Mouse (Mus musculus): ENCODE measurements at regions not wholly inside any gene's neighbourhood (a gene's known extent, or its start where the extent isn't known, plus 50 kb on each side); places are given as distances from the start of the nearest gene placed in this dataset.

DNA sequence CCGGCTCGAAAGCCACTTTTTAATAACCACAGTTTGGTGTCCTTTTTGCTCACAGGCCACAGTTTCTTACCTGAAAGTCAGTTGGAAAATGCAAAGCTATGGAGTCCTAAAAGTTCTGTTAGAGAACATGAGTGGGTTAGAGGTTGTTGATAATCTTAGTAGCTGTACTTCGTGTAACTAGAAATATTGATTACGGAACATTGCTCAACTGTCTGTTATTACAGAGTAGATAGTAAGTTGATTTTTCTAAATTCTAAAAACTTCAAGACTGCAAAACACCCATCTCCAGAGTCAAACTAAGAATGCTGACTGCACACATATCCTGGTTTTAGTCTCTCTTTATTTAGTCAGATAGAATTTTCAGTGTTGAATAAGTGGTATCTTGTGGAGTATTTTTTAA lies 111.0 kb downstream of the Slc38a4 start:
- DNase-seq (ENCODE audit: extremely low spot score, low read depth, low spot score): no peak

DNA sequence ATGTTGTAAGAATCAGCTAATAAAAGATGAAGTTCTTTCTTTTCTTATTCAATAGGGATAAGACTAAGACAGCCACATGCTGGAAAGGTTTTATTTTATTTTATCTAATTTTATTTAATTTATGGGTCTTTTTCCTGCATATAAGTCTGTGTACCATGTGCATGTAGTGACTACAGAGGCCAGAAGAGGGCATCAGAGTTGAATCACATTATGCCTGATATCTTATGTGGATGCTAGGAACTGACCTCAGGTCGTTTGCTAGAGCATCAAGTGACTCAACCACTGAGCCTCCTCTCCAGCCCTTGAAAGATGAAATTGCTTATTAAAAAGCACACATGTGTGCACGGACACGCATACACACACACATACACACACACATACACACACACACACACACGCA lies 113.1 kb downstream of the Slc38a4 start:
- no peak for DNase-seq (ENCODE audit: extremely low spot score, low read depth, low spot score)

DNA sequence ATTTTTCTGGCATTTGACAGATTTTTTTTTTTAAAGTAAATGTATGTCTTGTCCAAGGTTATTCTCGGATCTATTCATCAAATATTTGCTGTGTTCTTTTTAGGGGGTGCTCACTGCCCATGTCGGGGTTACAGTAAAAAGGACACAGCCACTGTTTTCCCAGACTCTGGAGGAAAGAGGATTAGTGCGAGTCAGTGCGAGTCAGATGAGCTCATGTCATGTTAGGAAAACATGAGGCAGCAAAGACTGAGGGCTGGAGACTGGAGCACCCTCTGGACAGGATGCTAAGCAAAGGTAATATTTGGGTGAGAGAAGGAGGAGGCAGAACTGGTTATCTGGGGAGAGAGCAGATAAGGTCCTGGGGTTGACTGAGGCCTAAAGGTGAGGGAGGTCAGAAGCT lies 117.3 kb downstream of the Slc38a4 start:
- DNase-seq (ENCODE audit: extremely low spot score, low read depth, low spot score): no peak

DNA sequence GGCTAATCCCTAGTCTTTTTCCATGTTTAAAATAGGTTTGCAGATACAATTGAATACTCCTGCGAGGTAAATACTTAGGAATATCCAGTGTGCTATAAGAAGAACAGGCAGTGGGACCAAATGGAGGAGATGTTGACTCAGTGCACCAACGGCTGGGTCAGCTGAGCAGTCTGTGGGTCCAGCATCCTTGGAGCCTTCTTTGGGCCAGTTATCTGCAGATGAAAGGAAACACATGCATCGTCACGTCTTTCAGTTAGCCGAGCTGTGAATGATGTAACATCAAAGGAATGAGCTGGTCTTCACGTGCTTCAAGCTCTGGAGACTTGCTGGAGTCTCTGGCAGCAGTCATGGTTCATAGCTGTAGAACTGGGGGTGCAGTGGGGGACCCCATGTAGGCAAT lies 118.1 kb downstream of the Slc38a4 start:
- DNase-seq (ENCODE audit: extremely low spot score, low read depth, low spot score): no peak

DNA sequence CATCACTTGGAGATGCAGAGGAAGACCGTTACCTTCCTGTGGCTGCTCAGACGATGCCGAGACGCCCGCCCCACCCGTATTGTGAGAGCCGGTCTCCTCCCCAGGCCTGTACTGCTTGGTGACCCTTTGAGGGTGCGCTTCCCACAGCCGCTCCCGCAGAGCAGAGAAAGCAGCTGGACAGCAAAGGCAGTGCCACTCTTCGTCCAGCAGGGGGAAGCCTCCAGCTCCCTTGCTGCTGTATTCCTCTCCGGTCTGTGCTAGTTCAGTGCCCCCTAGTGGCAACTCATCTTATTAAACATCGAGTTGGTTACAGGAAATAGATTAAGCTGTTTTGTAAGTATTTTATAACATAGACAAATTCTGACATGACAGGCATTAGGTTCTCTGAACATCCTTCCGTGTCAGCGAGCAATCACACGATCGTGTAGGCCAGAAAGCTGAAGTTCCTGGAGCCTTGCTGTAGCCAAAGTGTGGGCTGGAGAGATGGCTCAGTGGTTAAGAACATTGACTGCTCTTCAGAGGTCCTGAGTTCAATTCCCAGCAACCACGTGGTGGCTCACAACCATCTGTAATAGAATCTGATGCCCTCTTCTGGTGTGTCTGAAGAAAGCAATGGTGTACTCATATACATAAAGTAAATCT lies 118.9 kb downstream of the Slc38a4 start:
- DNase-seq (ENCODE audit: extremely low spot score, low read depth, low spot score): peak; percentile 94

DNA sequence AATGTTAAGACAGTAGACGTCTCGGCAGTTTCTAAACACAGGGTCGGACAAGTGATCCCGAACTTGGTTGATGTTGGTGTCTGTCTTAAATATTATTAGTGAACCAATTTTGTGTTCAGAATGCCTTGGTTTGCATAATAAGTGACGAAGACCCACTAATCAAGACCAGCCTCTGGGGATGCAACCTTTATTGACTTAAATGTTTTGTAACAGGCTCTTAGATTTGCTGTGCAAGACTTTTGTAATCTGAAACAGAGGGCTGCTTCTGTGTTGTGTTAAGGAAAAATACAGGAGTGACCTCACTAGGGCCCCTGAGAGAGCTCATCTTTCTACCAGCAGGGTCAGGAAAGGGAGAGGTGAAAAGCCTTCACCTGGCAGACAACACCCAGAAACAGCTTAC lies 119.5 kb downstream of the Slc38a4 start:
- no peak for DNase-seq (ENCODE audit: extremely low spot score, low read depth, low spot score)

DNA sequence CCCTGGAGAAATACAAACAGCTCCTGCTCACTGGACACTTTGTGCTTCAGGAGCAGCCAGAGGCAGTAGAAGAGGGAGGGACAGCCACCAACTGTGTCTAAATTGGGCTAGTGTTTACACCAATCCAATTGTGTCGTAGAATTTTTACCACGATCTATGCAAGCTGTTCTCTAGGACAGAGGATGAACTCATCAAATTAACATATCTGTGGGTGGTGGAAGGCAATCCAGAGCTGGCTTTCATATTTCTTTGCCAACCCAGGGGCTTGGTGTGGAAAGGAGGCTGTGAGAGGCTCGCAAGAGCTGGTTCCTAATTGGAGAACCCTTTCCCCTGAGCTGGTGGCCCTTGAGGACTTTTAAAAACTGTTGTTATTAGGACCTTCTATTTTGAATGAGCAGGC lies 122.3 kb downstream of the Slc38a4 start:
- no peak for DNase-seq (ENCODE audit: extremely low spot score, low read depth, low spot score)

DNA sequence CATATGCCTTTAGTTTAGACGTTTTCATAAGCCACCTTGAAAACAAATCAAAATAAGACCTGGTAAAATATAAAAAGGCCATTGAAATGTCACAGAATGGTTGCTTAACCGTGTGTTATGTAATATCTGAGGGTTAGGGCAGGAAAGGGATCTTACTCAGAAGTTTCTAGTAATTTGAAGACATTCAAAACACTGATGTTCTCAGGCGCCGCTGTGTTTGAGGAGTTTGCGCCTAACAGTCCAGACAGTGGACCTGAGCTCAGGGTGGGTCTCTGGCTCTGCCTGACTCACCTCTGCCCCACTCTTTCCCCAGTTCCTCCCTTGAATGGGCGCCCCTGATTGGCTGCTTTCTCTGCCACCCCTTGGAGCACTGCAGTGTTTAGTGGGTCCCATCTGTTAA lies 125.2 kb downstream of the Slc38a4 start:
- no peak for DNase-seq (ENCODE audit: extremely low spot score, low read depth, low spot score)

DNA sequence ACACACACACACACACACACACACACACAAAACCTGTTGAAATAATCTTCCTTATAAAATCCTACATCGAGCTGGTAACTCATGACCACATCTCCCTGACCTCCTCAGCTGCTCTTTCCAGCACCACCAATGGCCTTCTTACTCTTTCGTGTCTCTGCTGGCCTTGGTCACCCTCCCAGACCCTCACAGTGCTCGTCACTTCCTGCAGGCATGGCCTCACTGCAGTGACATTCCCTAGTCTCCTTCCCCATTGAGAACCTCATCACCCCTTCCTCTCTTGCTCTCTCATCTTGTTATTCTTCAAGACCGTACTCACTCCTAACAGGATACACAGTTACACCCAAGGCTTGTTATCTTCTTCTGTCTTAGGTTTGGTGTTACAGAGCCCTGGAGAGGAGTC lies 126.0 kb downstream of the Slc38a4 start:
- no peak for DNase-seq (ENCODE audit: extremely low spot score, low read depth, low spot score)

DNA sequence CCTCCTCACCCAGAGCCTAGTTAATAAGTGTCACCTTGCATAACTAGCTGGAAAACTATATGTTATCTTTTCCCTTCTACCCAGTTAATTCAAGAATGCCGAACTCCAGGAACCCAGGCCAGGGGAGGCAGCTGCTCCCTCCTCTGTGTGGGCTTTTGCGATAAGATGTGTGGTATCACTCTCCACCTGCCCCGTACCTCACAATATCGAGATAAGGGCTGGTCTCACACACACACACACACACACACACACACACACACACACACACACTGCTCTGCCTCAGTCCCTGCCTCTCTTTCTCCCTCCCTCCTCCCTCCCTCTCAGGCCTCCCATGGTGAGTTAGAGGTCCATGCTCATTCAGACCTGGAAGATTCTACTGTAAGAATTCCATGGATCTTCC lies 127.1 kb downstream of the Slc38a4 start:
- no peak for DNase-seq (ENCODE audit: extremely low spot score, low read depth, low spot score)

DNA sequence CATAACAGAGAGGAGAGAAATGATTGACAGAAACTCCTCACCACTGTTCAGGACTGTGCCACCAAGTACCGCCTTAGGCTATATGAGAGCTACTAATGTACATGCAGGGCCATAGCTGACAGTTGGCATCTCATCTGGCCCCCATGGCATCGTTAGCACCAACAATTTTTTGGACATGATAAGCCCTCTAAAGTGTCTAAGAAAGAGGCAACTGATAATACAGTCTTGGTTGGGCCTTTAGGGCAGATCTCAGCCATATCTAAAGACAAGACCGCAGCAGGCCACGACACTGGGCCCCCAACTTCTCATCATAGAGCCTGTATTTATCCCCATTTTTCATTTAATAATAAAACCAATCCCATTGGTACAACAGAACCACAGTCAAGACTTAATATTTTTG lies 128.1 kb downstream of the Slc38a4 start:
- no peak for DNase-seq (ENCODE audit: extremely low spot score, low read depth, low spot score)

DNA sequence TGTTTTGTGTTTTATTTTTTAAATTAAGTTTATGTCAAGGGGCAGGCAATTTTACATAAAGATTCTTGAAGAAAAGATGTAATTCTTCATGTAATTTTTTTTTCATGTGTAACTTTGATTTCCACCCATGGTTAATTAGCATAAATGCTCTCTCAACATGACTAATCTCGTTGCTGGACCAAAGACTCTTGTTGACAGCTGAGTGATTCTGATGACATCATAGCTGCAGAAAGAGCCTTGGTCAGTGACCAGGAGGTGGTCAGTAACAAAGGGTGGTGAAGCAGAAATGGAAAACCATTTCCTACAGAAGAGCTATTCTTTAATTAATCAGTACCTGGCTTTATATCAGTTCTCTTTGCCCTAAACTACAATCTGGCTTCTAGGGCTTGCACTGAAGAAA lies 129.1 kb downstream of the Slc38a4 start:
- DNase-seq (ENCODE audit: extremely low spot score, low read depth, low spot score): no peak

DNA sequence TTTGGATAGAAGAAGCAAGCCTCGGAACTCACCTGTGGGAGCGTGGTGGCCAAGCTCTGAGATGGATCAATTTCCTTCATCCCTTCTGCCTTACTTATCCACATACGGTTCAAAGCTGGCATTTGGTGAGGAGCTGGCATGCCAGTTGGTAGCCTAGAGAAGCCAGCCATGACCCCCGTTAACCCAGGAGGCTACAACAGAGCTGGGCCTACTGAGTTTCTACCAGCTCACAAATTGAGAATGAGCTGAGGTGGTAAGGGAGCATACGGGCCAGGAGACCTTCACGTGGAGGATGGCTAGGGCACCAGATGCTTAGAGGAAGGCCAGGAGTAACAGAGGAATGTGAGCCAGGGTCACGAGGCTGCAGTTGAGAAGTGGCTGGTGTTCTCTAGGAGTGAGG lies 139.2 kb downstream of the Slc38a4 start:
- DNase-seq (ENCODE audit: extremely low spot score, low read depth, low spot score): no peak

DNA sequence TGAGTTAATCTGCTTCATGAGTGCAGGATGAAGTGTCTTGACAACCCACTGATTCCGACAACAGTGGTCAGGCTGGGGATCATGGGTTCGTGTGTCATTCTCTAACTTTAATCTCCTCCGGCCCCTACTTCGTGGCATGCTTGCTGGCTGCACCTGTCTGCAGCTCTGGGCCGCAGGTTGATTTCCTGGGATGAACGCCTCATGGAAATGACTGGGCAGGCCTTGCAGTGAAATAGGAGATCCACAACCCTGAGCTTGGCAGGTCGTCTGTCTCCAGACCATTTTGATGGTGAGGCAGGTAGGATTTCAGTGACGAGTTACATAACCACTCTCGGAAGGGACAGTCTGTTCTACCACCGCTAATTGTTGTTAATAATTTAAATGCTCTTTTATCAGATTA lies 140.2 kb downstream of the Slc38a4 start:
- no peak for DNase-seq (ENCODE audit: extremely low spot score, low read depth, low spot score)

DNA sequence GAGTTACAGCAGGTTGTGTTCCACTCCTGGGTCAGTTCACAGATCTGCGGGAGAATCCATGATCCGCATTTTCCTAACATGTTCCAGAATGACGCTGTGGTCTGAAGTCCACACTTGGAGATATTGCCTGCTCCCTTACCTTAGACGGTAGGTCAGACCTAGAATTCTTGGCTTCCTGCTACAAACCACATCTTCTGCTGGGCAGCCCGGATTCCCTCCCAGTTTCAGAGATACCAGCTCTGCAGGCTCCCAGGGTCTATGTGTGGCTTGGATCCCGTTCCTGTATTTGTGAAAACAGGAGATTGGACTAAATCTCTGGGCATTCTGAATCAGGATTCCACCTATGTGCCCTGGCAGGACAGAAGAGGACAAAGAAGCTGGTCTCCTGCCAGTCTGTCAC lies 140.8 kb downstream of the Slc38a4 start:
- no peak for DNase-seq (ENCODE audit: extremely low spot score, low read depth, low spot score)

DNA sequence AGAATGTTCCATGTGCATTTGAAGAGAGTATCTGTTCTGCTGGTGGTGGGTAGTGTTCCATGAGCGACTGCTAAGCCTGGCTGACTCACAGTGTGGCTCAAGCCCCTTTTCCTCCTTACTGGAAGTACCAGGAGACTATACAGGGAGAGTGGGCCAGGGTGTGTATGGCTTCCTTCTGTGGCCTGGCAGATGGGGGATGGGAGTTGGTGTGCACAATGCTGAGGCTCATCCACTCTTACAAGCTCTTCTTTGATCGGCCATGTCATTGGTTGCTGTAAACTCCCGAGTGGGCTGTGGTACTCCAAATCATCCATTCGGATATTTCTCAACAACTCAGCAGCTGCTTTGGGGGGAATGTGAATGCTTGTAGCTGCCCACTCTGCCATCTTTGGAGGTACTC lies 150.2 kb downstream of the Slc38a4 start:
- DNase-seq (ENCODE audit: extremely low spot score, low read depth, low spot score): no peak

DNA sequence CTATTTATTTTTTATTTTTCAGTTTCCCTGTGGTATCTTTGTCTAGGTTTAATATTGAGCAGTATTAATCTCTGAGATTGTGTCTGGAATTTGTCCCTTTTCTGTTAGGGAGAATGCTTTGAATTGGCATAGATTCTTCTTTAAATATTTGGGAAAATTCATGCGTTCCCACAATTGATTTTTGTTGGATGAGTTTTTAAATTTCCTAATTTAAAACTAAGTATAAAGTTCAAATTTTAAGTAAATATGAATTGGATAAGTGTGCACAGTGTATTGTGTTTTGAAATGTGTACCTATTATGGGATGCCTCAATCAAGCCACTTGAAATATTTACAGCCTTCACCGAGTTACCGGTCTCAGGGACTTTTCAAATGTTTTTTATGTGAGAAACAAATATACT lies 152.3 kb downstream of the Slc38a4 start:
- DNase-seq (ENCODE audit: extremely low spot score, low read depth, low spot score): no peak

DNA sequence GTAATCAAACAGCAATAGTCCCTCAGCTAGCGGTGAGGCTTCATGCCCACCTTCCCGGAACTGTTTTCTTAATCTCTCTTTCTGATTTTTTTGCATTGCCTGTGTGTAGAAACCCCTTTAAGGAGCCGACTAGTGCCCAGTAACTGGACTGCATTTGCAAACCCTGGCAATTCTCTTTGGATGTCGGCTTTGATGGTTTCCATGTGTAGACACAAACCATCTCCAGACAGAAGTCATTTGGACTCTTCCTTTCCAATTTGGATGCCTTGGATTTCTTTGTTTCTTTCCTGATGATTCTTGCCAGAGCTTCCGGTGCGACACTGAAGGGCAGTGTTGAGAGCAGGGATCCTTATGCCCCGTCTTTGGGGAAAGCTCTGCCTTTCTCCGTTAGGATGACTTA lies 153.0 kb downstream of the Slc38a4 start:
- no peak for DNase-seq (ENCODE audit: extremely low spot score, low read depth, low spot score)

DNA sequence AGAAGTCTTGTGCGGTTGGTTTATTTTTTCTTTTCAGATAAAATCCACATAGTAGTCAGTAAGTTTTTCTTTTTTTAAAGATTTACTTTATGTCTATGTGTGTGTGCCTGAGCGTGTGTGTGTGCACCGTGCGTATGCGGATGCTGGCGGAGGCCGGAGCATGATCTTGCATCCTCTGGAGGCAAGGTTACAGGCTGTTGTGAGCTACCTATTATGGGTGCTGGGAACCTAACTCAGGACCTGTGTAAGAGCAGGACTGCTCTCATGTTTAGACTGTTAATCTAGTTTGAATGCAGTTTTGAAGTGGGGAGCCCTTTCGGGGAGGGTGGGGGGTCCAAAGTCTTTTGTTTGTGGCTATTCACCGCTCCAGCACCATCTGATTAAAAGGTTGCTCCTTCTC lies 154.1 kb downstream of the Slc38a4 start:
- DNase-seq (ENCODE audit: extremely low spot score, low read depth, low spot score): no peak

DNA sequence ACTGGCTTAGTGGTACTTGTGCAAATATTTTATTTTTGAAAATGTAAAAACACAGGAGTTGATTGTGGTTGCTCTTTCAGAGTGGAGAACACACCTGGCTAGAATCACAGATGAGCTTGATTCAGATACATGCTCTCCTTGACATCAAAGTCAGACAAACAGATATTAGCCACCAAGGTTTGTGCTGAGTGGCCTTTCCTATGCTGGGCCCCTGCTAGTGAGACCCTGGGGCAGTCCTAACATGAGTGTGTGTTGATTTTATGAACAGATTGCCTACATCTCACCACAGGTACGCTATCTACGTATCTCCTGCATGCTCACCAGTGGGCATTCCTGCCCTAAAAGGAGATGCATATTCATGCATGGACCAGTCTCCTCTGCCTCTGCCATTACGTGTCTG lies 157.5 kb downstream of the Slc38a4 start:
- no peak for DNase-seq (ENCODE audit: extremely low spot score, low read depth, low spot score)

DNA sequence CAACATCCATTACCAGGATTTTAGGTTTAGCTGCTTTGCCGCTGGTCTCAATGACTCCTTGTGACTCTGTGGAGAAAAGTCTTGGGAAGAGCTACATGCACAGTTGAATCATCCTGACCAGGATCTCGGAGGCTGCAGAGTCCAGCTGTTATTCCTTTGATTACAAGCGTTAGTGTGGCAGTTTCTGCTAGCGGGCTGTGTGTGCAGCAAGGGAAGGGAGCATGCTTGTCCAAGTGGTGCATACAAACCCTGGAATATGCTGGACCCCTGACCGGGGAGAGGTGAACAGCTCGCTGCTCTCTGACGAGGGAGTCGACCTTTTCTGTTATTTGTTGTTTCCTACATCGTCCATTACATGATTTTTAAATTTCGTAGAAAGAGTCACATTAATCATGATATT lies 170.9 kb downstream of the Slc38a4 start:
- no peak for DNase-seq (ENCODE audit: extremely low spot score, low read depth, low spot score)

DNA sequence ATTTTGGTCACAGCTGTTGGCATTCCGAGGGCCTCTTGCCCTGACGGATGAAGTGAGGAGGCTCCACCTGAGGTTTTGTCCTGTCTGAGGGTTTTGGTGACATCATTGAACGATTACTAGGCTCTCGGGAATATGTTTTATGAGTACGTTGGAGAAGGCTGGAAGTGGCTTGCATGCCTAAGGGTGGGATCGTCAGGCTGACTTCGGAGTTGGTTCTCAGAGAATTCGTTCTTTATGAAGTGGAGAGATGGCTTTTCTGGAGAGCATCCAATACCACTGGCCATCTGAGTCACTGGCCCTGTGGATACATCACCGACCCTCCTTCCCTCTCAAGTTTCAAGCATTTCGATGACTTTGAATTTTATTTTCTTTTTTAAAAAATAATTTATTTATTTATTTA lies 172.0 kb downstream of the Slc38a4 start:
- DNase-seq (ENCODE audit: extremely low spot score, low read depth, low spot score): no peak

DNA sequence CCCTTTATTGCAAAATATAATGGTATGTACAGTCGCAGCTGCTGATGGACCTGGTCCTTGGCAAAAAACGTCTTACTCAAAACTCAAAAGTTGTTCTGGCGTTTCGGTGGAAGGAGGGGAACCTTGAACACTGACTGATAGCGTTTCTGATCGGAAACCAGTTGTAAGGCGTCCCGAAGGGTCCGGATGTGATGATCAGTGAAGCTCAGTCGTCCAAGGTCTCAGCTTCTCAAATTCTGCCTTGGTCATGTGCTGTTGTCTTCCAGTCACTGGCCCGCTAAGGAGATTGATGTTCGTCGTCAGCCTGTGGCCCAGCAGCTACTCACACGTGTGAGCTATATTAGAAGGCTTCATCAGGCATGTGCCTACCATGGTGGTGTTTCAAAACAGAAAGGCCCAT lies 173.5 kb downstream of the Slc38a4 start:
- DNase-seq (ENCODE audit: extremely low spot score, low read depth, low spot score): no peak
